Mouse (Mus musculus) left cerebral cortex, adult 8-10 months (tissue): ENCODE results near the gene Ugt2b35. TPM values are rescaled to one million over a fixed set of nuclear protein-coding genes. Genes with fewer than 3 reads are reported as not detected.
"Not testable (repeated sequence)": the region's sequence is repeated elsewhere in the genome, so short reads cannot be mapped to it uniquely, and the experiment has no call there.

Experiments
- DNase-seq, 2 experiments: peaks; one replicate each; pipeline ENCODE4 v3.0.0; 2022; ENCODE audit warnings: low spot score in 2 of 2
- total RNA-seq, 4 experiments: library from RNA; stranded (reverse); gene quantifications; 2 replicates each; pipeline ENCODE4 v1.2.4; 2022

Ugt2b35 gene
- total RNA-seq = not detected

DNA sequence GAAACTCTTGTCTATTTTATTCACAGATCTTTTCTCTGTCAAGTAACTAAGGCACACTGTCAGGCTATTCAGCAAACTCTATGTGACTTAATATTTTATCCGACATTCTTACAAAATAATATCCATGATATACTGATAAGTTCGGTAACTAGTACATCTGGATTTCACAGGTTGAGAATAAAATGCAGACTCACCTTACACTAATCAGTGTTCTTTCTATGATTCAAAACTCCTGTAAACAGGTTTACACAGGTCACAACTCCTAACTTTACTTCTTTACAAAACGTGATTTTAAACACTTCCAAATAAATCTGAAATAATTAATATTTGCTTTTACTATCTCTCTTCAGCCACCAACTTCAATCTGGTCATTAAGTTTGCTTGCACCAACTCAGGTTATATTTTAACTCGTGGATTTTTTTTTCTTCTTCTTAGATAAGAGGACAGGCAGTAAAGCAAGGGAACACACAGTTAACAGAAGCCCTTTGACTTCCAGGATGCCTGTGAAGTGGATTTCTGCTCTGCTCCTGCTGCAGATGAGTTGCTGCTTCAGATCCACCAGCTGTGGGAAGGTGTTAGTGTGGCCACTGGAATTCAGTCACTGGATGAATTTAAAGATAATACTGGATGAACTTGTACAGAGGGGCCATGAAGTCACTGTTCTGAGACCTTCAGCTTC, at the start of gene Ugt2b35:
Ugt2b35 (plus strand) TSS at position 466 of the 679 bp plus-strand sequence.
- DNase-seq = no peak

DNA sequence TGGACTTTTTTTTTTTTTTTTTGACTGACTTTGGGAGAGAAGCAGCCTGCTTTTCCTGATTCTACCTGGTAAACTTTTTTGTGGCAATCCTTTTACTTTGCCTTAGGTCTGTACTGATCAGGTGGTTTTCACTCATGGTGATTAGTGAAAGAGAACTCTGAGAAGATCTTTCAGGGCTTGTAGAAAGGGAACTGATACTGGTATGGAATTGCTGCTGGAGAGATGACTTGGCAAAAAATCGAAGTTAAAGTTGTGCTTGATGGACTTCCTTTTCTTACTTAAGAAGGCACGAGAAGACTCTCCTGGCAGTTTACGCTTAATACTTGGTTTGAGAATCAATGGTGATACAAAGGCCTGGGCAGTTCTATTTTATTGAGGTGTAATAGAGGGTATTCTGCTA, 40.2 kb upstream of the Ugt2b35 start:
- DNase-seq = no peak

DNA sequence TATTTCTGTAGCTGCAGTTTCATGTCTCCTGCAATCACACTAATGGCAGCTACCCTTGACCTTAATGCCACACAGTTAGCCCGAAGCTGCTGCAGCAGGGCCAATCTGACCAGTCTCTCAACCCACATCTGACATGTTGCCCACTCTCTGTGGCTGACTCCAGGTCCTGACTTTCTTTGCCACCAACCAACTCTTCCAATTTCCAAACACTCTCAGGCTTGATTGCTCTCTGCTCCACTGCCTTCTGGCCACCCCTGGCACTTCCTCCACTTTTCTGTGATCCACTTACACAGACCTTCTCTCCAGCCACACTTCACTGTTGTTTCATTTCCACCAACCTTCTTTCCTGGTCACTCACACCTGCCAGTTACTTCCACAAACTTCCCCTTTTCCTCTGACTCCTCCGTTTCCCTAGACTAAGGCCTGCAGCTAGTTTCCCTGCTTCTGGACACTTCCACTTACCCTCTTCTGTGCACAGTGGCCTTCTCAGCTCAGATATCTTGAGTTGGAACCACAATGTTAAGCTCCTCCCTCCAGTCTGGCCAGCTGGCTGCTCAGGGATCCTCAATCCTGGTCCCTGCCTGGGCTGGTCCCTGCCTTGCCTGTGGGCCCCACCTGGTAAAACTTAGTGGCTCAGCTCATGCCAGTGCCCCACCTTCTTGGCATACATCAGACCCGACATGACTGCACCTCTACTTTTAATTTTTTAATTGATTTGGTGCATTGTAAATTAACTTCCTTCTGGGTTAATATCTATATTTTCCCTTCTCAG, 38.9 kb upstream of the Ugt2b35 start:
- no peak for DNase-seq

GRCm38 (mm10) chr5:86962849-86963248, 37.8 kb upstream of the Ugt2b35 start:
- not testable (repeated sequence) for DNase-seq

DNA sequence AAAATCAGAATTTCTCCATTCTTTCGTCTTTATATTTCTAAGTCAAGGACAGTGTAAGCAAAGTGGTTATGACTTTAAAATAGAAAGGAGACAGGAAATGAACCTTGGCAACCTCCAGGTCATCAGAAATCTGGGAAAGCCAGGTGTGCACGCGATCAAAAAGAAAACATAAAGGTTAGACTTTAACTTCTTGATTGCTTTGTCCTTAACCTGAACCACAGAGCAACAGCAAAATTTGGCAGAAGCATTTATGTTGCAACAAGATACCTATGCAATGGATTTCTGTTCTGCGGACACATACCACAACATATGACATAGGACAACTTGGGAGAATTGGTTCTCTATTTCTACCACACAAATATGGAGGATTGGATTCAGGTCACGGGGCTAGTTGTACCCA, 33.4 kb upstream of the Ugt2b35 start:
- not testable (repeated sequence) for DNase-seq

DNA sequence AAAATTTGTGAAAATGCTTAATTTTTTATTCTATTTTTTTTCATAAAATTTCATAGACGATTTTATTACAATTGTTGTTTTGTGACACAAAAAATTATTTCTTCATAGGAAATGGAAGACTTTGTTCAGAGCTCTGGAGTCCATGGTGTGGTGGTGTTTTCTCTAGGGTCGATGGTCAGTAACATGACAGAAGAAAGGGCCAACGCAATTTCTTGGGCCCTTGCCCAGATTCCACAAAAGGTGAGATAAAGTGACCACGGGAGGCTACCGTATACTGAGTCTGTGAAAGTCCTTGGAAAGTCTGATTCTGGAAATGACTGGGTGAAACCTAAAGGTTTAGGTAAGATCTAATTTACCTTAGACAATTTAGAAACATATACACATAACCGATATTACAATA, 4.1 kb downstream of the Ugt2b35 start:
- DNase-seq = no peak

GRCm38 (mm10) chr5:87015477-87015876, 14.8 kb downstream of the Ugt2b35 start:
- no peak for DNase-seq

- no peak for DNase-seq
Measured at GRCm38 (mm10) chr5:87027359-87027758, 26.7 kb downstream of the Ugt2b35 start.

GRCm38 (mm10) chr5:87030624-87031023, 30.0 kb downstream of the Ugt2b35 start:
- no peak for DNase-seq

Other genes starting within 250 kb of the Ugt2b35 start
- gene Ythdc1, start 196.6 kb upstream of the Ugt2b35 start, total RNA-seq = 10 to 100 TPM; 52.9 to 55.5 (median 54.7) TPM
- gene Ugt2b34, start 93.9 kb upstream of the Ugt2b35 start, total RNA-seq = not detected
- not detected for gene Ugt2b1, start 74.3 kb upstream of the Ugt2b35 start, total RNA-seq
- gene Ugt2b36, start 91.7 kb downstream of the Ugt2b35 start, total RNA-seq = not detected
- not detected for gene Ugt2b5, start 139.5 kb downstream of the Ugt2b35 start, total RNA-seq